Mouse (Mus musculus) bone marrow, adult 2 months (tissue): ENCODE measurements around the gene Il27.

Experiments used
- CTCF ChIP-seq: fragments of 200-500 bp; IDR thresholded peaks from 2 replicates; pipeline ENCODE4 v1.5.1; 2011; ENCODE audit warnings: low read length, control low read depth; ENCODE audit not compliant: control insufficient read depth, insufficient read depth
- POLR2A ChIP-seq: fragments of 200-500 bp; IDR thresholded peaks from 2 replicates; pipeline ENCODE4 v1.6.1; 2011; ENCODE audit warnings: low read depth, mild to moderate bottlenecking, control low read depth, low read length, borderline replicate concordance; ENCODE audit not compliant: control insufficient read depth

DNA sequence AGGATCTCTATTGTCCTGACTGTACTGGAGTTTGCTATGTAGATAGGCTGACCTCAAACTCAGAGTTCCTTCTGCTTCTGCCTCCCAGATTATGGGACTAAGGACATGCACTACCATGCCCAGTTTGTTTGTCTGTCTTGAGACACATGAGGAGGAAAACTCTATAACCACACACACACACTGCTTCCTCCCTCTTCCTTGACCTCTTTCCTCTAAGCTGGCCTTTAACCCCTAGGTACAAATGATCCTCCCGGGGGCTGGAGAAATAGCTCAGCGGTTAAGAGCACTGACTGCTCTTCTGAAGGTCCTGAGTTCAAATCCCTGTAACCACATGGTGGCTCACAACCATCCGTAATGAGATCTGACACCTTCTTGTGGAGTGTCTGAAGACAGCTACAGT, 49.6 kb upstream of the Il27 start:
- TF ChIP-seq CTCF (no peak), POLR2A (no peak)
